Mouse (Mus musculus): ENCODE measurements at regions not wholly inside any gene's neighbourhood (a gene's known extent, or its start where the extent isn't known, plus 50 kb on each side); places are given as distances from the start of the nearest gene placed in this dataset.

DNA sequence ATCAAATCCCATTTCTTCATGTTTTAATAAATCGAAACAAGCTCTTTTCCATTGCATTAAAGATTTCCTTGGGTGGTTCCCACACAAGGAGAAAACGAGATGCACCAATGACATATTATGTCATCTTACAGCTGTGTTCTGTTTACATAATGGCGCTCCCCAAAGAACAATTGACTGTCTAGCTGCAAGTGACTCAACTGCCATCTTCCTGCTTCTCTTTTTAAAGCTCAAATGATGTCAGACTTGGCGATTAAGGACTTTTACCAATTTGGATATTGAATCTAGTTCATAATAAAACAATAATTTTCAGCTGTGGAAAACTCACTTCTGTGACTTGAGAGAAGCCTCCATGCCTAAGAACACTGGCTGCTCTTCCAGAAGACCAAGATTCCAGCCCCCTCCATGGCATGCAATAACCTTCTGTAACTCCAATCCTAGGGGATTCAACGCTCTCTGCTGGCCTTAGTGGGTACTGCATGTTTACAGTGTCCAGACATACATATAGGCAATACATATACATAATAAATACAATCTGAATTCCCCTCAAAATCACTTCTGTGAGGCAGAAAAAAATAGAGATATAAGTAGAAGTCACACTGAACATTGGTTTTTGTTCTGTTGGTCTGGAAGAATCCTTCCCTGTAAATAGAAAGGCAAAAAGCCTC is 318.7 kb downstream of the Rnd3 start:
- TF ChIP-seq CTCF (IDR thresholded peaks at IDR 0.05; ENCODE audit: control insufficient read depth, insufficient read depth, insufficient replicate concordance, low read depth, low read length): no peak
- TF ChIP-seq POLR2A (IDR thresholded peaks at IDR 0.05; ENCODE audit: control insufficient read depth, low read depth, low read length): no peak

Data from testis, adult 2 months (tissue).